Mouse (Mus musculus): ENCODE data around the gene Olfr52.
"Not testable (repeated sequence)": the region's sequence is repeated elsewhere in the genome, so short reads cannot be mapped to it uniquely, and the experiment has no call there.

The Olfr52 gene

GRCm38 (mm10) chr2:86185583-86185982 is at the start of gene Olfr52:
Gene Olfr52, minus strand, starts transcription at chr2:86185683.
- no peak for DNase-seq (ENCODE audit: low spot score)

GRCm38 (mm10) chr2:86231301-86231700 is 45.8 kb upstream of the Olfr52 start, which contains the start of gene Olfr1047:
Gene Olfr1047, minus strand, starts transcription at chr2:86231401.
- DNase-seq (ENCODE audit: low spot score), result no peak

DNA sequence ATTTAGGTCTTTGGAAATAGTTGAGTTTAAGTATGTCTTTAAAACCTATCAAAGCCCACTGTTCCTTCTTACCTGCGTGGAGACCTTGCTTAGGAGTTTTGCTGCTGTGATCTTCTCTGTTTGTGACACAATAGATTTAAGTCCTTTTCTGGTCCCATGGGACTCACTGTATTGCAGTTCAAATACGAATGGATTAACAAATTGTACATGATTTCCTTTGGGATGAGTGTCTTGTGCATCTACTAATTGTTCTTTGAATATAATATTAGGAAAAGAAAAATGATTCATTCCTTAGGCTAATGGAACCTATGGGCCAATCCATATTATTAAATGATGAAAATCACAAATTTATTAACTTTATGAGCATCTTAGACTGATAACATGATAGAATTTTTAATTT is 33.7 kb upstream of the Olfr52 start, which contains the start of gene Olfr1046:
Gene Olfr1046, minus strand, starts transcription at position 101 of the 400 bp plus-strand sequence.
- no peak for DNase-seq (ENCODE audit: low spot score)

DNA sequence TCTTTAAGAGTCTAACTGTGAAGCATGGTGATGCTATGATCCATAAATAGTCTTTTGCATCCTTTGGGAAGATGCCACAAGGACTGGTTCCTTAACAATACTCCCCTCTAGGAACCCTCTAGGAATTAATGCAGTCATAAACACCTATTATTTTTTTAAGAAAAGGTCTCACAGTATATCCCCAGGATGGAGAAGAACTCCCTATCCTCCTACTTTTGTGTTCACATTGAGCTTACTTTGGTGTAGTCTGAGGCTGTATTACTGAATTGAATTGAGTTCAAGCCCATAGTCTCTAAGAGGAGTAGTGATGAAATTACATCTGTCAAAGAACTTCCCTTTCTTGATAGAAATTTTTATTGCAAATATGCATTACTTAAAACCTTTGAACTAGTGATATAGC is 17.4 kb upstream of the Olfr52 start, which contains the start of gene Olfr1045:
Gene Olfr1045, minus strand, starts transcription at position 101 of the 400 bp plus-strand sequence.
- DNase-seq (ENCODE audit: low spot score), result no peak

GRCm38 (mm10) chr2:86195863-86196262 is 10.4 kb upstream of the Olfr52 start:
- DNase-seq (ENCODE audit: low spot score), result no peak

DNA sequence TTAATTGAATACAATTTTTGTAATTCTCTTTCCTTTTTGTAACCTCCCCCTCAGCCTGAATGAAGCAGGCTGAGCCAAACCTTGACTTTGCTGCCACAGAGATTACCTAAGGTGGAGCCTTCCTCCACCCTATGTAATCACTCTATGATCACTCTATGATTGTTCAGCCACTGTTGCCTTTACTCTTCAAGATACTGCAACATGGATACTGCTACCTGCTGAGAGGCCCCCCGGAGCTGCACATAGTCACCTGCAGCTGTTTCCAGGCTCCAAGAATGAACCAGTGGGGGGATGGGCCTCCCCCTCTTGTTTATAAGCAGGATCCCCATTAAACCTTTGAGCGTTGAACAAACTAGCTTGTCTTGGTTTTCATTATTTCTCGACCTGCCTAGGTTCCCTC is 5.5 kb downstream of the Olfr52 start:
- no peak for DNase-seq (ENCODE audit: low spot score)

GRCm38 (mm10) chr2:86177720-86178119 is 7.8 kb downstream of the Olfr52 start, which contains the start of gene Olfr1044:
Gene Olfr1044, minus strand, starts transcription at chr2:86177820.
- no peak for DNase-seq (ENCODE audit: low spot score)

DNA sequence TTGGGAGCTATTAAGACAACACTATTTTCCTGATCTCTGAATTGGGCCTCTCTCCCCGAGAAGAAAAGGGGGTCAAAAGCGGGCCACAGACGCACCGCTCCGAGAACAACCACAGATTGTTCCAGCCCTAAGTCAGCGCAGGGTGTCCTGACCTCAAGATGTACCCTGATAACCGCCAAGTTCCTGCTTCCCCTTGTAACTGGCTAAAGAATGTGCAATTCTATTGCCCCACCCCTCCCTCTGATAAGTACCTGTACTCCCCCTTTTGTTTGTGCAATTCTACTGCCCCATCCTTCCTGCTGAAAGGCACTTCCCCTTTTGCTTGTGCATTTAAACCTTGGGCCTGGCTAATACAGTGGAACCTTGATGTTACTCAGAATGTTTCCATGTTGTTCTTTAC is 10.1 kb downstream of the Olfr52 start:
- not testable (repeated sequence) for DNase-seq (ENCODE audit: low spot score)

DNA sequence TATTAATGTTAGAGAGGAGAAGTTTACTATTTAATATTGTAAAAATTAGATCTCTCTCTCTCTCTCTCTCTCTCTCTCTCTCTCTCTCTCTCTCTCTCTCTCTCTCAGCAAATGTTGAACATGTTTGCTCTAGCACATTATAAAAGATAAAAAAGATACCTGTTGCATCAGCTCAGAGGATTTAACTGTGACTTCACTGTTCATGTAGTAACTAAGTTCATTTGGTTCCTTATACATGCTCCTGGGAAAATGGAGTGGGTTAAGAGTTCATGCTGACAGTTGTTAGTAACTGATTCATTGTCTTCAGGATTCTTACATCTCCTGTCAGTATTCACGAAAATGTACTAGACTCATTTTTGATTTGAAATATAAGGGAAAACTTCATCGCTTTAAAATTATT is 18.1 kb downstream of the Olfr52 start, which contains the start of gene Olfr1043:
Gene Olfr1043, minus strand, starts transcription at position 101 of the 400 bp plus-strand sequence.
- no peak for DNase-seq (ENCODE audit: low spot score)

DNA sequence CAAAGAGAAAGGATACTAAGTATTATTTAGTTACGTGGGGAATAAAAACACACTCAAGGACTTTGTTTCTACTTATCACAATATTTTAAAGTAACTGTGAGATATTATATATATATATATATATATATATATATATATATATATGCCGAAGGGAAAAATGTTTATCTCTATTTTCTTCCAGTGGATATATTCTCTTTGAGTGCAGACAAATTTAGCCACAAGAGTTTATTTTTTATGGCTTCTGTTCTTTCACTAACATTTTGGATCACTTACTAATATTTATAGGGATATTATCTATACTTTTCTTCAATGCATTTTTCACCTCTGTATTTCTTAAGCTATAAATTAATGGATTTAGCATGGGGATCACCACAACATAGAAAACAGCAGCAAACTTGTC is 23.7 kb downstream of the Olfr52 start, which contains the start of gene Olfr1042:
Gene Olfr1042, minus strand, starts transcription at position 101 of the 400 bp plus-strand sequence.
- no peak for DNase-seq (ENCODE audit: low spot score)

DNA sequence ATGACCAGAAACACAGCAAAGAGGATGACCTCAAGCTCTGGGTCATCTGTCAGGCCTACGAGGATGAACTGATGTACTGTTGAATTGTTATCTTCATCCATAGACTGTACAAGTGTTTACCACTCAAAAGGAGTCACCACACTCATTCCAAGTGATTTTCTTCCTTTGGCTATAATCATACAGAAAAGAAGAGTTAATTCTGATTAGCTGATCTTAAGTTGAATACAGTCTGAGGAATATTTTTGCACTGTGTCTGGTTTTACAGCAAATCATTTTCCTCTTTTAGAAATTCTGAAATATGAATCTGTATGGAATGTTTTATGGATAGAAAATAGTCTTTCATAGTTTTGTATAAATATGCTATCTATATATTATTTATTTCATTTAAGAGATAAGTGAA is 38.9 kb downstream of the Olfr52 start, which contains the start of gene Olfr1040:
Gene Olfr1040, minus strand, starts transcription at position 101 of the 400 bp plus-strand sequence.
- DNase-seq (ENCODE audit: low spot score), result no peak

DNA sequence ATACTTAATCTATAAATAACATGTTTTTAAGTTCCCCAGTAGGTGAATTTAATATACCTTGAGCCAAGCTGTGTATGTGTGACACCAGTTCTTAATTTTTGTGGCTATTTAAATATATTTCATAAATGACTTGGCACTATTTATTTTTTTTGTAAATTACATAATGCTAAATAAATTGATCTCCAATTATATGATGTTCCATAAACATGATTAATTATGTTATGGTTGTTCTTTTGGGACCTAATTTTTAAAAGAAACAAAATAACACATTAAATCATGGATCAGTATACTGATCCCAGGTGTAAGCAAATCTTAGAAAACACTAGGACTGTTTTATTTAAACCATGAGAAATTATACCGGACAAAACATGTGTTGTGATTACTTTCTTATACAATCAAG is 49.7 kb downstream of the Olfr52 start, which contains the start of gene Olfr1039:
Gene Olfr1039, minus strand, starts transcription at position 101 of the 400 bp plus-strand sequence.
- no peak for DNase-seq (ENCODE audit: low spot score)
